Mouse (Mus musculus) lung, embryonic 16.5 days (tissue): Measurements from ENCODE around the gene Tspan9. TPM values are rescaled to one million over a fixed set of nuclear protein-coding genes. Genes with fewer than 3 reads are reported as not detected.
A peak's percentile ranks its signal among the peaks of the same experiment; 100 is the strongest.

ENCODE experiments used
- ATAC-seq: fragments of 200-750 bp; cut with Nextera tagmentation; 2 replicates; pipeline ENCODE4 v1.8.0; 2017; ENCODE audit warnings: low read depth, mild to moderate bottlenecking, moderate library complexity
- H3K27ac ChIP-seq: fragments of 300-500 bp; sonication (generic); 2 replicates; pipeline ENCODE4 v1.5.1; 2014; ENCODE audit warnings: mild to moderate bottlenecking, control low read depth, low read length
- H3K27me3 ChIP-seq: fragments of 300-500 bp; sonication (generic); 2 replicates; pipeline ENCODE4 v1.6.1; 2014; ENCODE audit warnings: low read depth, low read length, mixed read lengths; ENCODE audit not compliant: control insufficient read depth, insufficient read depth
- H3K36me3 ChIP-seq: fragments of 300-500 bp; sonication (generic); 2 replicates; pipeline ENCODE4 v1.6.1; 2014; ENCODE audit warnings: low read length; ENCODE audit not compliant: control insufficient read depth, insufficient read depth
- H3K4me1 ChIP-seq: fragments of 300-500 bp; sonication (generic); replicated peaks from 2 replicates; pipeline ENCODE4 v1.6.1; 2014; ENCODE audit warnings: low read length, mixed read lengths; ENCODE audit not compliant: control insufficient read depth, insufficient read depth
- H3K4me2 ChIP-seq: fragments of 300-500 bp; sonication (generic); 2 replicates; pipeline ENCODE4 v1.6.1; 2014; ENCODE audit warnings: low read depth, low read length, control low read depth
- H3K4me3 ChIP-seq: fragments of 300-500 bp; sonication (generic); 2 replicates; pipeline ENCODE4 v1.5.1; 2014; ENCODE audit warnings: mild to moderate bottlenecking, low read length, control low read depth
- H3K9ac ChIP-seq: fragments of 300-500 bp; sonication (generic); 2 replicates; pipeline ENCODE4 v1.6.1; 2014; ENCODE audit warnings: low read length, control low read depth
- H3K9me3 ChIP-seq: fragments of 300-500 bp; sonication (generic); 2 replicates; pipeline ENCODE4 v1.6.1; 2016; ENCODE audit warnings: low read length; ENCODE audit not compliant: control insufficient read depth
- WGBS: fragments of 180-500 bp; shearing (Covaris S2); extraction: QIAGEN DNeasy Blood & Tissue Kit; methylation state at CpG from one replicate; pipeline ENCODE4 v1.1.7; 2014; 5-methylcytosine and 5-hydroxymethylcytosine counted together
- polyA plus RNA-seq: library from polyadenylated mRNA; unstranded; fragments of >200 nt; fragmentation: Nextera tagmentation; extraction: Ambion mirVana; gene quantifications from 2 replicates; pipeline ENCODE4 v1.2.1, GENCODE M21; 2015

Gene Tspan9
- polyA plus RNA-seq, 1 experiment from 2014 or later, result 158 TPM

GRCm38 (mm10) chr6:127986357-127986756 is 157.0 kb downstream of the Tspan9 start:
- Histone ChIP-seq H3K27me3 (no peaks in the 10 kb centered on the region), H3K4me2 (no peak overlapping the region)
- no peak for ATAC-seq

GRCm38 (mm10) chr6:127981176-127981575 is 162.2 kb downstream of the Tspan9 start:
- Histone ChIP-seq H3K4me1 (peaks cover 3% of the 10 kb centered on the region; the same call in 1 of the 2 replicates), H3K27ac (no peak overlapping the region), H3K9me3 (no peaks in the 10 kb centered on the region), H3K9ac (no peak overlapping the region), H3K4me2 (no peak overlapping the region), H3K4me3 (no peak overlapping the region), H3K27me3 (no peaks in the 10 kb centered on the region), H3K36me3 (no peaks in the 10 kb centered on the region)
- ATAC-seq, result 0 out of 2 replicates have a peak, but pooled peaks have one; percentile 39
- WGBS, result 37% methylated on average over 8 of the region's 8 CpGs

More at GRCm38 (mm10) chr6:127986357-127986756, 157.0 kb downstream of the Tspan9 start:
- H3K4me1 ChIP-seq, result peaks cover 23% of the 10 kb centered on the region
- H3K27ac ChIP-seq, result no peak overlapping the region
- no peak overlapping the region for H3K4me3 ChIP-seq
- no peaks in the 10 kb centered on the region for H3K9me3 ChIP-seq
- H3K9ac ChIP-seq, result no peak overlapping the region
- WGBS, result 49% methylated on average over 9 of the region's 9 CpGs
- no peaks in the 10 kb centered on the region for H3K36me3 ChIP-seq

- no peak overlapping the region for H3K9ac ChIP-seq
Measured at GRCm38 (mm10) chr6:127980381-127981045, 162.9 kb downstream of the Tspan9 start.

GRCm38 (mm10) chr6:127979831-127980230 is 163.6 kb downstream of the Tspan9 start:
- H3K4me3 ChIP-seq, result no peak overlapping the region
- H3K4me1 ChIP-seq, result peaks cover 3% of the 10 kb centered on the region; the same call in 1 of the 2 replicates
- ATAC-seq, result no peak
- H3K27me3 ChIP-seq, result no peaks in the 10 kb centered on the region
- WGBS, result 94% methylated on average over 5 of the region's 5 CpGs
- no peak overlapping the region for H3K27ac ChIP-seq
- no peak overlapping the region for H3K4me2 ChIP-seq
- H3K9ac ChIP-seq, result no peak overlapping the region
- no peaks in the 10 kb centered on the region for H3K36me3 ChIP-seq
- no peaks in the 10 kb centered on the region for H3K9me3 ChIP-seq

More at GRCm38 (mm10) chr6:127980381-127981045, 162.9 kb downstream of the Tspan9 start:
- 57% methylated on average over 11 of the region's 11 CpGs for WGBS
- H3K9me3 ChIP-seq, result no peaks in the 10 kb centered on the region
- no peak overlapping the region for H3K4me2 ChIP-seq
- no peak overlapping the region for H3K4me3 ChIP-seq
- peaks cover 3% of the 10 kb centered on the region; the same call in 1 of the 2 replicates for H3K4me1 ChIP-seq
- ATAC-seq, result no peak
- H3K36me3 ChIP-seq, result no peaks in the 10 kb centered on the region
- no peaks in the 10 kb centered on the region for H3K27me3 ChIP-seq
- no peak overlapping the region for H3K27ac ChIP-seq

GRCm38 (mm10) chr6:127978941-127979340 is 164.5 kb downstream of the Tspan9 start:
- H3K9ac ChIP-seq, result no peak overlapping the region

GRCm38 (mm10) chr6:127976695-127977094 is 166.7 kb downstream of the Tspan9 start:
- 81% methylated on average over 6 of the region's 6 CpGs for WGBS
- H3K27me3 ChIP-seq, result no peaks in the 10 kb centered on the region
- H3K4me3 ChIP-seq, result no peak overlapping the region
- no peaks in the 10 kb centered on the region for H3K36me3 ChIP-seq
- no peak overlapping the region for H3K27ac ChIP-seq
- no peak overlapping the region for H3K4me2 ChIP-seq
- no peaks in the 10 kb centered on the region for H3K9me3 ChIP-seq
- no peak overlapping the region for H3K9ac ChIP-seq
- H3K4me1 ChIP-seq, result peaks cover 8% of the 10 kb centered on the region; the same call in 1 of the 2 replicates
- no peak for ATAC-seq

More at GRCm38 (mm10) chr6:127978941-127979340, 164.5 kb downstream of the Tspan9 start:
- H3K4me1 ChIP-seq, result peaks cover 5% of the 10 kb centered on the region; the same call in 1 of the 2 replicates
- H3K4me2 ChIP-seq, result no peak overlapping the region
- H3K27ac ChIP-seq, result no peak overlapping the region
- H3K9me3 ChIP-seq, result no peaks in the 10 kb centered on the region
- no peaks in the 10 kb centered on the region for H3K36me3 ChIP-seq
- H3K4me3 ChIP-seq, result no peak overlapping the region
- no peaks in the 10 kb centered on the region for H3K27me3 ChIP-seq
- WGBS, result 79% methylated on average over 20 of the region's 20 CpGs
- no peak for ATAC-seq

GRCm38 (mm10) chr6:127974000-127974399 is 169.4 kb downstream of the Tspan9 start:
- Histone ChIP-seq H3K36me3 (no peaks in the 10 kb centered on the region), H3K9me3 (no peaks in the 10 kb centered on the region), H3K27ac (no peak overlapping the region), H3K4me2 (no peak overlapping the region), H3K27me3 (no peaks in the 10 kb centered on the region), H3K4me1 (0 out of 2 replicates have a peak, but pooled peaks cover 4% of the 10 kb centered on the region), H3K9ac (no peak overlapping the region), H3K4me3 (no peak overlapping the region)
- WGBS, result 40% methylated on average over 9 of the region's 9 CpGs
- ATAC-seq, result peak; percentile 50; the same call in 1 of the 2 replicates

GRCm38 (mm10) chr6:127973553-127973952 is 169.8 kb downstream of the Tspan9 start:
- Histone ChIP-seq H3K9me3 (no peaks in the 10 kb centered on the region), H3K4me2 (no peak overlapping the region), H3K27ac (no peak overlapping the region), H3K27me3 (no peaks in the 10 kb centered on the region), H3K36me3 (no peaks in the 10 kb centered on the region), H3K4me1 (0 out of 2 replicates have a peak, but pooled peaks cover 4% of the 10 kb centered on the region), H3K4me3 (no peak overlapping the region), H3K9ac (no peak overlapping the region)
- WGBS, result 50% methylated on average over 6 of the region's 6 CpGs
- ATAC-seq, result no peak

GRCm38 (mm10) chr6:127971931-127972330 is 171.5 kb downstream of the Tspan9 start:
- Histone ChIP-seq H3K4me2 (no peak overlapping the region), H3K4me3 (no peak overlapping the region), H3K27ac (no peak overlapping the region), H3K36me3 (no peaks in the 10 kb centered on the region), H3K4me1 (0 out of 2 replicates have a peak, but pooled peaks cover 4% of the 10 kb centered on the region), H3K27me3 (no peaks in the 10 kb centered on the region), H3K9ac (no peak overlapping the region), H3K9me3 (no peaks in the 10 kb centered on the region)
- no peak for ATAC-seq
- 73% methylated on average over 5 of the region's 5 CpGs for WGBS
